Mouse (Mus musculus) neural tube, embryonic 15.5 days (tissue): ENCODE data around the gene Atxn1. TPM values are rescaled to one million over a fixed set of nuclear protein-coding genes. Genes with fewer than 3 reads are reported as not detected.

Source experiments
- ATAC-seq: fragments of 200-750 bp; cut with Nextera tagmentation; 2 replicates; pipeline ENCODE4 v1.8.0; 2017; ENCODE audit warnings: mild to moderate bottlenecking, moderate TSS enrichment, moderate library complexity; ENCODE audit not compliant: low FRiP score
- H3K27ac ChIP-seq: fragments of 300-500 bp; sonication (generic); replicated peaks from 2 replicates; pipeline ENCODE4 v1.5.1; 2015; ENCODE audit warnings: mild to moderate bottlenecking, inconsistent platforms
- H3K27me3 ChIP-seq: fragments of 300-500 bp; sonication (generic); replicated peaks from 2 replicates; pipeline ENCODE4 v1.6.1; 2015; ENCODE audit warnings: inconsistent platforms
- H3K36me3 ChIP-seq: fragments of 300-500 bp; sonication (generic); 2 replicates; pipeline ENCODE4 v1.6.1; 2015; ENCODE audit warnings: inconsistent platforms
- H3K4me1 ChIP-seq: fragments of 300-500 bp; sonication (generic); 2 replicates; pipeline ENCODE4 v1.6.1; 2015; ENCODE audit warnings: inconsistent platforms
- H3K4me2 ChIP-seq: fragments of 300-500 bp; sonication (generic); 2 replicates; pipeline ENCODE4 v1.6.1; 2015; ENCODE audit warnings: inconsistent platforms, mild to moderate bottlenecking, moderate library complexity
- H3K4me3 ChIP-seq: fragments of 300-500 bp; sonication (generic); replicated peaks from 2 replicates; pipeline ENCODE4 v1.5.1; 2015; ENCODE audit warnings: mild to moderate bottlenecking, inconsistent platforms
- H3K9ac ChIP-seq: fragments of 300-500 bp; sonication (generic); replicated peaks from 2 replicates; pipeline ENCODE4 v1.6.1; 2015; ENCODE audit warnings: mild to moderate bottlenecking, inconsistent platforms
- H3K9me3 ChIP-seq: fragments of 300-500 bp; sonication (generic); replicated peaks from 2 replicates; pipeline ENCODE4 v1.6.1; 2016; ENCODE audit warnings: inconsistent platforms
- WGBS: fragments of 180-500 bp; shearing (Covaris S2); methylation state at CpG from one replicate; pipeline ENCODE4 v1.1.7; 2015; ENCODE audit warnings: mixed read lengths; 5-methylcytosine and 5-hydroxymethylcytosine counted together
- polyA plus RNA-seq: library from polyadenylated mRNA; unstranded; fragments of >200 nt; fragmentation: Nextera tagmentation; extraction: Ambion mirVana; gene quantifications from 2 replicates; pipeline ENCODE4 v1.2.1, GENCODE M21; 2015

The Atxn1 gene
- polyA plus RNA-seq, 1 experiment from 2014 or later = 9.5 TPM

DNA sequence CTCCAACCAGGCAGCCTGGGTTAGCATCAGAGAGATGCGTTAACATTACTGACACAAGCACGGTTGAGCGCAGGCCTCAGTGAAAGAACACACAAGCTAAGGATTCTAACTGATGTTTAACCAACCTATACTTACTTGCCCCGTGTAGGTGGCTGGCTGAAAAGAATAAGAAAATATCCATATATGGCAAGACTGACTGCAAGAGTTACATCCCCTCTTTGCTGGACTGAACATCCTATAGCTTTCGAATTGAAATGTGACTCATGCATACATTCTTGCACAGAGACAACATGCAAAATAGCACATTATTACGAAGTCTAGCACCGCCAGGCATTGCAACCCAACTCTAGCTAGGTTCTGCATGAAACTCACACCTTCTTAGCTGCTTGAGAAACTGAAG lies 91.8 kb downstream of the Atxn1 start:
- 94% methylated on average over 7 of the region's 7 CpGs for WGBS
- no peaks in the 10 kb centered on the region for H3K4me1 ChIP-seq
- H3K27me3 ChIP-seq = no peaks in the 10 kb centered on the region
- no peaks in the 10 kb centered on the region for H3K36me3 ChIP-seq
- no peak overlapping the region for H3K9ac ChIP-seq
- H3K4me3 ChIP-seq = no peak overlapping the region
- H3K27ac ChIP-seq = no peak overlapping the region
- ATAC-seq = no peak
- no peaks in the 10 kb centered on the region for H3K9me3 ChIP-seq
- H3K4me2 ChIP-seq = no peak overlapping the region

DNA sequence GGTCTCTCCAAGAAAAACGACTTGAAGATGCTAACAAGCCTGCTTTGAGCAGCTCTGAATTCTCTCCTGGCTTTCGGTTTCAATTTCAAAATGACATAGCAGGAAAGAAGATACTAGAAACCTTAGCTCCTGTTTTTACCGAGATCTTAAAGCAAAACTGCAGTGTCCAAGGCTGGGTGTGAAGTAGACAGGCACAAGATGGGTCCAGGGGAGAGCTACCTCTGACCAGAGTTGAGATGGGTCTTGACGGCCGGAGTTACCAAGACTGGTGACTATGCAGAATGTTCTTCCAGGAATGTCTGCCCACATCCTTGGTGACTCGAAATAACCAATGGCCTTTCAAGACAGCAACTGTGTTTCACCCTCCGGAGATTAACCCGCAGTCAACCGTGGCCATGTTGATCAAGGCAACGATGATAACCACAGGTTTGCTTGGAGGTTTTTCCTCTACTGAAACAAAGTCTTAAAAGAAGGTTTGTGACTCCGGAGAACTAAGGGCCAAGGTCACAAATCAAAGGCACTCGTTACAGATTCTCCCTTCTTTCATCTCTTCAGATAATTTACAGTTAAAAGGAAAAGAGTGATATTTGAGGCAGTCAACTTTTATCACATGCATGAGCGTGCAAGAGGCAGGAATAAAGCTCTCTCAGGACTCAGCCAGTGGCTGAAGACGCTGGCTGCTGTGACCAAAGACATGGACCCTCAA lies 92.6 kb downstream of the Atxn1 start:
- 85% methylated on average over 14 of the region's 14 CpGs for WGBS
- no peak overlapping the region for H3K27ac ChIP-seq

DNA sequence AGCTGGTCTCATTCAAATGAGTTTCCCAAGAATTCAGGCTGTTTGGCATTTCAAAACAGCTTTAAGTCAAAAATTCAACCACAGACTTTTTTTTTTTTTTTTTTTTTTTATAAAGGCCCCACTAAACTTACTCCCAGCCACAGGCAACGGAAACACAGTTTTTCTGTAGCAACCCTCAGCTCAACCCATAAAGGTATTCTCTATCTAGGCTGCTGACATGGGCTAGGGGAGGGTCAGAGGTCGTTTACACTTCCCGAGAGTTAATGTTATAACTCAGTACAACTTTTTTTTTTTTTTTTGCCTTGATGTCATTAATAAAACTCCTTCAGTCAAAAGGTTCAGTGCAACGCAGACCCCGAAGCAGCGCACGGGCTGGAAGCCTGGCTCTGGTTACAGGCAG lies 93.3 kb downstream of the Atxn1 start:
- WGBS = 80% methylated on average over 7 of the region's 7 CpGs

More for the DNA sequence above, 92.6 kb downstream of the Atxn1 start:
- H3K9me3 ChIP-seq = no peaks in the 10 kb centered on the region
- H3K4me2 ChIP-seq = no peak overlapping the region
- 0 out of 2 replicates have a peak, but pooled peaks cover 4% of the 10 kb centered on the region for H3K4me1 ChIP-seq
- H3K36me3 ChIP-seq = no peaks in the 10 kb centered on the region
- ATAC-seq = no peak
- no peak overlapping the region for H3K9ac ChIP-seq
- no peak overlapping the region for H3K4me3 ChIP-seq
- no peaks in the 10 kb centered on the region for H3K27me3 ChIP-seq

DNA sequence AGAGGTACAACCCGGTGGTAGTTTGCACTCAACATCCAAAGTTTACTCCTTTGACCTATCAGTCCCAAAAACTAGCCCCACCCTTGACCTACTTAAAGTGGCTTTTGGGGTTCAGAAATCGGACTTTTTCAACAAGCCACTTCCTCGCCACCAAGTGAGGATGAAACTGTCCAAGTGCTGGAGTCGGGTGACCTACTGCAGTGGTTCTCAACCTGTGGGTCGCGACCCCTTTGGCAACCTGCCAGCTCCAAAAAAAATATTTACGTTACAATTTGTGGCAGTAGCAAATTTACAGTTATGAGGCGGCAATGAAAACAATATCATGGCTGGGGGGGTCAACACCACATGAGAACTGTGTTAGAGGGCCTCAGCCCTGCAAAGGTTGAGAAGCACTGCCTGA lies 95.9 kb downstream of the Atxn1 start:
- 89% methylated on average over 8 of the region's 8 CpGs for WGBS
- Histone ChIP-seq H3K27ac (no peak overlapping the region), H3K27me3 (no peaks in the 10 kb centered on the region), H3K9ac (no peak overlapping the region), H3K36me3 (no peaks in the 10 kb centered on the region), H3K4me3 (no peak overlapping the region), H3K4me1 (0 out of 2 replicates have a peak, but pooled peaks cover 4% of the 10 kb centered on the region), H3K9me3 (no peaks in the 10 kb centered on the region), H3K4me2 (no peak overlapping the region)
- no peak for ATAC-seq

More for the DNA sequence above, 93.3 kb downstream of the Atxn1 start:
- H3K27ac ChIP-seq = no peak overlapping the region
- no peaks in the 10 kb centered on the region for H3K9me3 ChIP-seq
- H3K4me1 ChIP-seq = 0 out of 2 replicates have a peak, but pooled peaks cover 4% of the 10 kb centered on the region
- H3K27me3 ChIP-seq = no peaks in the 10 kb centered on the region
- no peak overlapping the region for H3K9ac ChIP-seq
- H3K36me3 ChIP-seq = no peaks in the 10 kb centered on the region
- no peak overlapping the region for H3K4me2 ChIP-seq
- ATAC-seq = no peak
- H3K4me3 ChIP-seq = no peak overlapping the region

DNA sequence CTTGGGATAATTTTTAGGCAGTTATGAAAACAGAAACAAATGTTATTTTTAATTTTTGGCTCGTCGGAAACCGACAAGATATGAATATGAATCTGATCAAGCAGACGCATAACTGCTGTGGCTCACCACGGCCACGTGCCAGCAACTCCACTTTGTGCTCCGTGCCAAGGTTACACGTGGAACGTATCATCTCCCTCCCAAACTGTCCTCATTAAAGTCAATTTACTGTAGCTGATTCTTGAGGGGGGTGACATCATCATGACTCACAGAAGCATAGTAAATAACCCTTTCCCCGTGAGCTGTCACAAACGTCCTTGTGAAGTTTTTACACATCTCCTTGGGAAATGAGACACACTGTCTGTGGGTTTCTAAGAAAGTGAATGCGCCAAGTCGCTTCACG lies 97.5 kb downstream of the Atxn1 start:
- WGBS = 68% methylated on average over 14 of the region's 14 CpGs

DNA sequence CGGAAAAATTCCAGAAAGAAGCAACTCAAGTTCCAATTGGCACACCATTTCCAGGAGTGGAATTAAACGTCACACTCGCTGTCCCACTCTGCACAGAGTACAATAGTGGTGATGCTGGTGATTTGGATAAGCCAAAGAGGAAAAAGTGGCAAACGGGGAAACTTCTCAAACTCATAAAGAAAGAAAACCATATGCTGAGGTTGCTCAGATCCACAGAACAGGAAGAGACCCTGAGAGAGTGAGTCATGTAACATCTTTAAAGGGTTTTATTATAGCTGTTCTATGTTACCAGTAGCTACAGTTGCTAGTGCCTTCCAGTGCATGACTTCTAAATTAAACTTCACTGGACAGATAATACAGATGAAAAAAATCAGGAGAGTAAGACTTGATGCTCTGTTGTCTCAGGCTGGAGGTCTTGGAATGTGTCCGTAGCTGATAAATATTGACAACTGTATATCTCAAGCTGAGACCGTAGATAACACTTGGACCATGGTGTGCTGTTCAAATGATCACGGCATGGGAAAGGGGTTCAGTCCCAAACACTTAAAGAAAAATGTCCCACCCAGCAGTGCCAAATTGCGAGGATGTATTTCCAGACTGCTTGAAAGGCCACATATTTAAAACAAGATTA lies 98.1 kb downstream of the Atxn1 start:
- WGBS = 91% methylated on average over 8 of the region's 8 CpGs
- no peaks in the 10 kb centered on the region for H3K27me3 ChIP-seq
- no peak overlapping the region for H3K27ac ChIP-seq
- no peak overlapping the region for H3K9ac ChIP-seq
- no peak overlapping the region for H3K4me2 ChIP-seq
- no peaks in the 10 kb centered on the region for H3K36me3 ChIP-seq
- 0 out of 2 replicates have a peak, but pooled peaks cover 7% of the 10 kb centered on the region for H3K4me1 ChIP-seq
- H3K4me3 ChIP-seq = no peak overlapping the region
- H3K9me3 ChIP-seq = no peaks in the 10 kb centered on the region
- ATAC-seq = no peak

More for the DNA sequence above, 97.5 kb downstream of the Atxn1 start:
- no peak overlapping the region for H3K4me3 ChIP-seq
- no peak overlapping the region for H3K9ac ChIP-seq
- H3K9me3 ChIP-seq = no peaks in the 10 kb centered on the region
- ATAC-seq = no peak
- H3K4me2 ChIP-seq = no peak overlapping the region
- H3K27me3 ChIP-seq = no peaks in the 10 kb centered on the region
- 0 out of 2 replicates have a peak, but pooled peaks cover 4% of the 10 kb centered on the region for H3K4me1 ChIP-seq
- no peaks in the 10 kb centered on the region for H3K36me3 ChIP-seq
- no peak overlapping the region for H3K27ac ChIP-seq

DNA sequence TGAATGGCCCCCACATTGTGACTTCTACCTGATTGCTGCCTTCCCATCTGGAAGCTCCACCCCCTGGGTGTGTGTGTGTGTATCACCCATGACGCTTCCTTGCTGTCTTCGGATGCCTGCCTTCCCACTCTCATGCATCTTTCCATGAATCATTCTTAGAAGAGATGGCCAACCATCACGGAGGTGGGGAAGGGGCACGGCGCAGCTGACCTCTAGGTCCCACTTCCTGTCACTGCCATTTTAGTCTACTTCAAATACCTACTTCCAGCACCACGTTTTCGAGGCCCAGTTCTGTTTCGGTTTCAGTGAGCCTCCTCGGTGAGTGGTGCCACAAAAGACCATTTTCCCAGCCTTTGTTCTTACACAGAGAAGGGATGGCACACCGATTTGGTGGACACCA lies 99.2 kb downstream of the Atxn1 start:
- no peak overlapping the region for H3K4me2 ChIP-seq
- H3K4me1 ChIP-seq = peaks cover 13% of the 10 kb centered on the region; the same call in 1 of the 2 replicates
- H3K9ac ChIP-seq = no peak overlapping the region
- no peaks in the 10 kb centered on the region for H3K27me3 ChIP-seq
- no peak for ATAC-seq
- H3K27ac ChIP-seq = no peak overlapping the region
- H3K4me3 ChIP-seq = no peak overlapping the region
- no peaks in the 10 kb centered on the region for H3K9me3 ChIP-seq
- no peaks in the 10 kb centered on the region for H3K36me3 ChIP-seq
- WGBS = 94% methylated on average over 10 of the region's 10 CpGs

DNA sequence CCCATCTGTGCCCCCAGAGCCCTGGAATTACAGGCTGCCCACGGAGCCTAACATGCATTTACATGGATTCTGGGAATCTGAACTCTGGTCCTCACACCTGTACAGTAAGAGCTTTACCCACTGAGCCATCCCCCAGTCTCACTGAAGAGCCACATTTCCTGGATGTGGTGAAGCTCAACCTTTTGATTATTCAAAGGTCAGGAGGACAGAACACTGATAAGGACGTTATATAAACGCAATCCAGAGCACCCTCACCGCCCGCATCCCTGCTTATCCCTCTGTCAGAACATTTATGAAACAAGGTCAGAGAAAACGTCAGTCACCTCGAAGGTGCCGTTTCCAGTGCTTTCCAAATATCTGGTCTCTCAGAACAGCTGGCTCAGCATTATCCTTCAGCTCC lies 101.0 kb downstream of the Atxn1 start:
- Histone ChIP-seq H3K36me3 (no peaks in the 10 kb centered on the region), H3K4me3 (no peak overlapping the region), H3K4me2 (no peak overlapping the region), H3K27ac (no peak overlapping the region), H3K9ac (no peak overlapping the region), H3K9me3 (no peaks in the 10 kb centered on the region), H3K4me1 (peaks cover 13% of the 10 kb centered on the region; the same call in 1 of the 2 replicates), H3K27me3 (no peaks in the 10 kb centered on the region)
- ATAC-seq = no peak
- 88% methylated on average over 8 of the region's 8 CpGs for WGBS

DNA sequence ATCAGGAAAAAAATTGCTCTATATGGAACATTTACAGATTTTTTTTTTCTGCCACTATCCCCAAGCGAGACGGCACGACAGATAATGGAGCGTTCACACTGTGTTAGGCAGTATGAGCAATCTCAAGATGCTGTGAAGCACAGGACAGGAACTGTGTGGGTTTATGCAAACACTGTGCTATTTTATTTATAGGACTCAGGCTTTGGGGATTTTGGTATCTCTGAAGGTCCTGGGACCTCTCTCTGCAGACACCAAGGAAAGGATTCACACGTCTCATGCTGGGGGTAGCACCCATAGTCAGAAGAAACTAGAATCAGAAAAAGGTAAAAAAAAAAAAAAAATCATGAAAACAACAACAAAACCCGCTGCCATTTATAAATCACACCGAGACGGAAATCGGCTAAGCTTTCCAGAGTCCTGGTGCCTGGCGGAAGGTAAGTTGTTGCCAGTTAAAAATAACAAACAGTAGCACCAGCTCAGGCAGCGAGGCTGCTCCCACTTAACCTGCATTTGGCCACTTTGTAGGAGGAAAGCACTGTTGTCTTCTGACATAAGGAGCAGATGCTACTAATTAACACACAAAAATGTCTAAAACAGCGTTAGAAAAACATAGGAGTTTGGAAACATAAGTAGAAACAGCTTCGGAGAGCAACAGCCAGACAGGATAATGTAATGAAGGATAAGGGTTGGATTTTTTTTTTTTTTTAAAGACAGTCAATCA lies 102.8 kb downstream of the Atxn1 start:
- Histone ChIP-seq H3K4me3 (no peak overlapping the region), H3K27ac (no peak overlapping the region), H3K4me2 (no peak overlapping the region), H3K9ac (no peak overlapping the region), H3K36me3 (no peaks in the 10 kb centered on the region), H3K27me3 (no peaks in the 10 kb centered on the region), H3K9me3 (no peaks in the 10 kb centered on the region), H3K4me1 (peaks cover 8% of the 10 kb centered on the region; the same call in 1 of the 2 replicates)
- WGBS = 71% methylated on average over 13 of the region's 13 CpGs
- ATAC-seq = no peak

DNA sequence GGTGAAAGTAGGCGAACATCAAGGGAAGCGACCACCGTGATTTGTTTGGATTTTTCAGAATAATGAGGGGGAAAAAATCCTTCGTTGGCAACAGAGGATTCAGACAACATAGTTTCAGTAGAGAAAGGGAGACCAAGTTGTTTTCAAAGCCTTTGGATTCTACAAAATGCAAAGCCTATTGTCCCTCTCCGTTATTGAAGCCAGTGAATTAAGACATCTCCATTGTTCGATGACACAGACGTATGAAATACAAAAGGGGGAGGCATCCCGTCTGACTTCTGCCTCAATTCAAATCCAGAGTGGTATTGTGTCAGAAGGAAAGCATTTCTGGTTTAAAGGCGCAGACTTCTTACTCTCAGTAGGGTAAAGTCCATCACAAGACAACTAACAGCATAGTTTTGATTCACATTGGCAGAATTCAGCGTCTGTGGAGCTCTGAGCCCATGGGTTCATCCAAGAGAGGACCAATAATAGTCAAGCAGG lies 103.7 kb downstream of the Atxn1 start:
- Histone ChIP-seq H3K4me3 (no peak overlapping the region), H3K4me1 (peaks cover 8% of the 10 kb centered on the region; the same call in 1 of the 2 replicates), H3K36me3 (no peaks in the 10 kb centered on the region), H3K27ac (no peak overlapping the region), H3K4me2 (no peak overlapping the region), H3K9me3 (no peaks in the 10 kb centered on the region), H3K9ac (no peak overlapping the region), H3K27me3 (no peaks in the 10 kb centered on the region)
- WGBS = 20% methylated on average over 10 of the region's 10 CpGs
- no peak for ATAC-seq

DNA sequence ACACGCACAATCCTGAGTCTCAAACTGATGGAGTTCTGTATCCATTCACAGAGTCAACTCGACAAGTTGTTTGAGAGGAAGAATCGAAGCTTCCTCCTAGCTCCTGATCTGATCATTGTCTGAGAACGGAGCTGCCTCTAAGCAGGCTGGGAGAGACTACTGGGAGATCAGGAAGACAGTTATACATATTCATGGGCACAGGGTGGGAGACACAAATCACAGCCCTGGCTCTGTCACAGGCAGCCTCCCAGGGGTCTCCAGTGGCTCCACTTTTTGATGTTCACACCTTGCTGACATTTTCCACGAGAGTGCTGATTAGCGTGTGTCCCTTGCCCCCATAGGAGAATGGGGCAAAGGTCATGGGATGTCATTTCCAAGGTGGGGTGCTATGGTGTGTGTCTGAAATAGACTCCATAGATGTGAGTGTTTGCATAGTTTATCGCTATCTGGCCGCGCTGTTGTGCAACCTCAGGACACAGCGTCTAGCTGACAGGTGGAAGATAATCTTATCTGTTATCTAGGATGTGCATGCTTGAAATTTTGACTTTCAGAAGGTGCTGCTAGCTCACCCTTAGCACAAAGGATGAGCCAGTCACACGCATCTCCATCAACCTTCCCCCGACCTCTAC lies 105.6 kb downstream of the Atxn1 start:
- H3K27ac ChIP-seq = no peak overlapping the region
- H3K4me2 ChIP-seq = no peak overlapping the region
- 72% methylated on average over 12 of the region's 12 CpGs for WGBS
- H3K4me1 ChIP-seq = peaks cover 8% of the 10 kb centered on the region; the same call in 1 of the 2 replicates
- H3K27me3 ChIP-seq = no peaks in the 10 kb centered on the region
- H3K36me3 ChIP-seq = no peaks in the 10 kb centered on the region
- no peak for ATAC-seq
- no peak overlapping the region for H3K4me3 ChIP-seq
- H3K9ac ChIP-seq = no peak overlapping the region
- no peaks in the 10 kb centered on the region for H3K9me3 ChIP-seq
